Mouse (Mus musculus) left cerebral cortex, postnatal 10 days (tissue): ENCODE data around the gene Glis2. TPM values are rescaled to one million over a fixed set of nuclear protein-coding genes. Genes with fewer than 3 reads are reported as not detected.

Source experiments
- DNase-seq, 2 experiments: peaks; one replicate each; pipeline ENCODE4 v3.0.0; 2021 to 2022; ENCODE audit warnings: low spot score in 2 of 2, mixed read lengths in 1 of 2; ENCODE audit errors: extremely low spot score in 1 of 2
- intact Hi-C: fragments of 180-260 bp; cut with DNase I; formaldehyde crosslinking; loops from one replicate; pipeline ENCODE4 v1.15.1; 2025
- total RNA-seq, 2 experiments: library from RNA; stranded (reverse); gene quantifications; 2 replicates each; pipeline ENCODE4 v1.2.3; 2021

Glis2 gene
- total RNA-seq, 2 experiments from 2014 or later, result 15.9 to 18.9 TPM

DNA sequence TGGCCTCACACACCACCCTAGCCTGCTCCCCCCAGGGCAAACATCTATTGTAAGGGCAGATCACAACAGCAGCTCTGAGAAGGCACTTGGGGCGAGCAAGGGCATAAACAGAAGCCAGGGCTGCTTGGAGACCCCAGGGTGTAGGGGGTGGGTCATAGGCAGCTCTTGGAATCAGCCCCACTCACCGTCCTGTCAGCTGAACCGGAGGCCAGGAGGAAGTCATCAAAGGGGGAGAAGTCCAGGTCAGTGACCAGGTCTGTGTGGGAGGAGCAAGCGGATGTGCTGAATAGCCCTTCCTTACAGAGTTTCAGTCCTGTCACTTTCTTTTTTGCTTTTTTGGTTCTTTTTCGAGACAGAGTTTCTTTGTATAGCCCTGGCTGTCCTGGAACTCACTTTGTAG lies 75.8 kb downstream of the Glis2 start:
- intact Hi-C loops, result no loop called here
- no peak for DNase-seq

DNA sequence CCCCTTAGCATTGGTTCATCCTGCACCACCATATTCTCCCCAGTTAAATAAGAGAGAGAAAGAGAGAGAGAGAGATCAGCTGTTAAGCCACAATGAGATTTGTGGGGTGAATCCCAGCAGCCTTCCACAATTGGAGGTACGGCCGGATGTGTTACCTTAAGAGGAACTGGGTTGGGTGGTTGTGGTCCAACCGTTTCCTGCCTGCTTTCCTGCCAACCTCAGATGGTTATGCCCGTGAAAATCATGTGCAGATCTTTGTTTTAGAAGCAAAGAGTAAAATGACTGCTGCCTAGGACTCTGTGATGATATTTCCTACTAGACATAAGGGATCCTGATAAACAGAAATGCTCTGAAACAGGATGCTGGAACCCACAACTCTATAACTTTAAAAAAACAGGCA lies 79.6 kb downstream of the Glis2 start:
- DNase-seq, result no peak
- intact Hi-C loops, result no loop called here

Other genes with a start within 250 kb of the Glis2 start
- gene Adcy9, start 174.2 kb upstream of the Glis2 start, total RNA-seq, result 10 to 100 TPM; 30.8 to 35.9 TPM
- 10 to 100 TPM; 19.7 to 20.6 TPM for gene Srl, start 52.9 kb upstream of the Glis2 start, total RNA-seq
- gene Tfap4, start 34.9 kb upstream of the Glis2 start, total RNA-seq, result 1 to 10 TPM; 3.1 to 3.4 TPM
- gene Pam16, start 30.3 kb downstream of the Glis2 start, total RNA-seq, result 10 to 100 TPM; 78.2 to 86.0 TPM
- 1 to 10 TPM; 5.1 to 6.4 TPM for gene Vasn, start 45.2 kb downstream of the Glis2 start, total RNA-seq
- 10 to 100 TPM; 58.7 to 59.0 TPM for gene Dnaja3, start 45.3 kb downstream of the Glis2 start, total RNA-seq
- 100 to 1,000 TPM in 1 of 2 experiments, 10 to 100 TPM in 1; 84.6 to 108 TPM for gene Coro7, start 85.1 kb downstream of the Glis2 start, total RNA-seq
- gene Nmral1, start 124.6 kb downstream of the Glis2 start, total RNA-seq, result 10 to 100 TPM; 12.6 to 13.0 TPM
- gene Hmox2, start 131.6 kb downstream of the Glis2 start, total RNA-seq, result 10 to 100 TPM; 75.4 to 83.2 TPM
- 100 to 1,000 TPM; 128 to 130 TPM for gene Cdip1, start 195.6 kb downstream of the Glis2 start, total RNA-seq
- not detected for gene 4930562C15Rik, start 240.7 kb downstream of the Glis2 start, total RNA-seq